Mouse (Mus musculus) heart, adult 10 weeks (tissue): ENCODE results near the gene 1700029I15Rik. TPM values are rescaled to one million over a fixed set of nuclear protein-coding genes. Genes with fewer than 3 reads are reported as not detected.

ENCODE experiments used
- polyA plus RNA-seq: library from polyadenylated mRNA; stranded (reverse); fragments of 350-450 nt; fragmentation: Illumina TruSeq; extraction: RNeasy Lipid Tissue Mini Kit (QIAGEN cat#74804); gene quantifications from one replicate; pipeline ENCODE4 v1.2.3, GENCODE M21; 2014; ENCODE audit warnings: low read depth, low replicate concordance

The 1700029I15Rik gene
- polyA plus RNA-seq: 0.92 TPM

GRCm38 (mm10) chr2:92381901-92382588 is at the start of gene 1700029I15Rik:
Gene 1700029I15Rik, plus strand, starts transcription at chr2:92382538.

DNA sequence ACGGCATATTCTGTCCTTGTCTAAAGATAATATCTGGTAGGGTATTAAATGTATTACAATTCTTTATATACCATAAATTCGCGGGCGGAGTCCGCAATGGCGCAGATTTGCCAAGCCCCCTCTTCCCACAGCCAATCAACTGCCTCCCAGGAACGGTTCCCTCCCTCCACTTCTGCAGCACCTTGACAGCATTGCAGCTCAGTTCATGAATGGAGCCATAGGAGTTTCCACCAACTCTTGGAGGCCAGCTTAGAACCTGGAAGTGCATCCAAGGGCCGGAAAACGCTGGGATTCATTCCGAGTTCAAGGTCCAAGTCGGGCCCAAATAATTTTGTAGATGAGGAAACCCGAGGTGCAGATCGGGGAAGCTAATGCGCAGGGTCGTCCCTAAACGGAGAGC is 7.8 kb upstream of the 1700029I15Rik start, which contains the start of the genes Pex16 and Large2:
Gene Pex16 (plus strand): TSS at position 163 of the 400 bp plus-strand sequence.
Gene Large2 (minus strand): TSS at position 356 of the 400 bp plus-strand sequence.

DNA sequence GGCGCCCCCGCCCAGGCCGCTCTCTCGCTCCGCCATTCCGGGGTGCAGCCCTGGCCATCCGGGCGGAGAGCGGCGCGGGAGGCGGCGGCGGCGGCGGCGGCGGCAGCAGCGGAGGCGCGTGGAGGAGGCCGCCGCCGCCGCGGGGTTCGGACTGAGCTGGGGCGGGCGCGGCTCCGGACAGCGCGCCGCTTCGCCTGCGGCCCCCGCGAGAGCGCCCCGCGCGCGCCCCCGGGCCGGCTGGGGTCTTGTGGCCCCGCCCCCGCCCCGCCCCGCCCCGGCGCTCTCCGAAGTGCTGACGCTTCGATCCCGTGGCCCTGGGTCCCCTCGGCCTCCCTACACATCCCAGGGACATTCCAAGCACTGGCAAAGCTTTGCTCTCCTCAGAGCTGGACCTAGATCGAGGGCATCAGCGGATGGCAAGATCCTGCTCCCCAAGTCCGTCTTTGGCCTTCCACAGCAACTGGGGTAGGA is 18.8 kb downstream of the 1700029I15Rik start, which contains the start of gene Mapk8ip1:
Gene Mapk8ip1 (minus strand): TSS at position 173 of the 471 bp plus-strand sequence.

GRCm38 (mm10) chr2:92433578-92434374 is 51.4 kb downstream of the 1700029I15Rik start, which contains the start of gene Cry2:
Gene Cry2, minus strand, starts transcription at chr2:92434043.

Other genes with a start within 250 kb of the 1700029I15Rik start
- gene Pex16, start 7.9 kb upstream of the 1700029I15Rik start, polyA plus RNA-seq: 24.1 TPM
- 0.73 TPM for gene Large2, start 7.7 kb upstream of the 1700029I15Rik start, polyA plus RNA-seq
- gene Mapk8ip1, start 18.7 kb downstream of the 1700029I15Rik start, polyA plus RNA-seq: 4.2 TPM
- 17.8 TPM for gene Cry2, start 51.5 kb downstream of the 1700029I15Rik start, polyA plus RNA-seq
- 4.1 TPM for gene Slc35c1, start 78.0 kb downstream of the 1700029I15Rik start, polyA plus RNA-seq
- 2.4 TPM for gene Chst1, start 217.2 kb downstream of the 1700029I15Rik start, polyA plus RNA-seq